Mouse (Mus musculus): Measurements from ENCODE around the gene Pcdh7.

DNA sequence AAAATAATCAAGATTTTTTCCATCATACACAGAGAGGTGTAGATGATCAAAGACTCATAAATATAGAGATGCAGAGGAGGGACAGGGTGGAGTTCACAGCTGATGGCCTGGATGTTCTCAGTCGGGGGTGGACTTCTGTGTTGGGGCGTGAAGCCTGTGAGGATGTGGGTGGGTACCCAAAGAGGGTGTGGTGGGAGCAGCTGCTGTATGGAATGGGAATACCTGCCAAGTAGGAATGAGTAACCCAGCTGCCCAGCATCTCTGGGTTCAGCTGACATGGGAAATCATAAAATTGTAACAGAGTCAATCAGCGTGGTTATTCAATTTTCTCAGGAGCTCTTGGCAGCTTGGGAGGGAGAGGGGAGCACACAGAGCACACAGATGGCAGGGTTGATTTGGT lies 85.3 kb downstream of the Pcdh7 start:
- TF ChIP-seq CTCF (IDR thresholded peaks at IDR 0.05; ENCODE audit: low read depth, low read length) (no peak), POLR2A (IDR thresholded peaks at IDR 0.05; ENCODE audit: extremely low read depth, insufficient read depth, low read length) (no peak)

Data from liver, adult 2 months (tissue).